Mouse (Mus musculus) heart, adult 11 months (tissue): ENCODE data around the gene Cdh24.

ENCODE experiments used
- DNase-seq: peaks from one replicate; pipeline ENCODE4 v3.0.0; 2022

Gene Cdh24

DNA sequence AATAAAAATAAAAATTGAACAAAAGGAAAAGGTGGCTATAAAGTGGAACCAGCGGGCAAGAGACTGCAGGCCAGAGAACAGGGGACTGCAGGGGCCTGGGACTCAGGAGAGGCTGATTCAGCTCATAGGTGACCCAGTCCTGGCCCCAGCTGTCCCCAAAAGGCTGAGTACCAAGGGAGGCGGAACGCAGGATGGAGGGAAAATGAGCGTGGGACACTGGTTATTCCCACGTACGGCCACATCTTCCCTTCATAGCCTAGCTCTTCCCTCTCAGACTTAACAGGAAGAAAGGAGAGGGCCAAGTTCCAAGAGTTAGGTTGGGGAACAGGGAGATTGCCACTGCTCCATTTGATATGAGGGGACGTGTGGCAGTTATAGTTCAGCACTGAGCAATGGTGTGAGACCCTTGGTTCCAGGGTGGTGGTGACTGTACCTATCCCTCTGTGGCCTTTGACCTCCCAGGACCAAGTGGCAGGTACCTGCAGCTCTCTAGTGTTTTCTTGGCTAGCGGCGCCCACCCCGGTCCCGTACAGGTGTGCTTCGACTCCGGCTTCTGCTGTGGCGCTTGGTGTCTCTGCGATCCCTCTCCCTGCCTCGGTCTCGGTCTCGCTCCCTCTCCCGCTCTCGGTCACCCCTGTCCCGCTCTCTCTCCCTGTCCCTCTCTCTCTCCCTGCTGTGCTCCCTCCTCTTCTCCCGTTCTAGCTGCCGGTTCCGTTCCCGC is 1.2 kb upstream of the Cdh24 start:
- DNase-seq: peak; percentile 92

DNA sequence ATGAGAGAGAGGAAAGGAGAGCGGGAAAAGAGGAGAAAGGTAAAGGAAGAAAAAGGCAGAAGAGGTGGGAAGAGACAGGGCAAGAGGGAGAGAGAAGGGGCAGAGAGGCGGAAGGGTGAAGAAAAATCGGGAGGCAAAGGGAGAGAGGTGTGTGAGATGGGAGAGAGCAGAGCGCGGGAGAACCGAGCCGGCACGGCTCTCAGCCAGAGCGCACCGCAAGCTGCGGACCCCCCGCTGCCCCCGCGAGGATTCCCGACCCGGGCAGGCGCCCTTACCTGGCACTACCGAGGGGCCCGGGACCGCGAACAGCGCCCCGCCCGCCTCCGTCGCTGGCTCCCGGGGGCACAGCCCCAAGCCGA is 239 bp downstream of the Cdh24 start, which contains the start of gene Gm17606:
Gene Gm17606, plus strand, starts transcription at position 7 of the 359 bp plus-strand sequence.
- peak; percentile 83 for DNase-seq

DNA sequence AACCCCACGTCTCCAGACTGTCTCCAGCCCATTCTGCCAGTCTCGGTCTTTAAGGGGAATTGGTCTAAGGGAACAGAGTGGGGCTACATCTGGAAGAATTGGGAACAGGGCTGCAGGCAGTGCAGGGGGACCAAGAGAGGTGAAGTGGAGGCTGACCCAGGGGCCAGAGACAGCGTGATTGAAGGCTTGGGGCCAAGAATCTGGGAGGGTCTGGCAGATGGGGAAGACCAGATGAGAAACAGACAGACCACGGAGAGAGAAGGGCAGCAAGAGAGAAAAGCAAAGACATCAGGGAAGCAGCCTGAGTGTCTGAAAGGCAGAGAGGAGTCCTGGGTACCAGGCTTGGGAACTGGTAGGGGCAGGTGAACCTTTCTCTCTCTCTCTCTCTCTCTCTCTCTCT is 1.0 kb downstream of the Cdh24 start:
- no peak for DNase-seq

DNA sequence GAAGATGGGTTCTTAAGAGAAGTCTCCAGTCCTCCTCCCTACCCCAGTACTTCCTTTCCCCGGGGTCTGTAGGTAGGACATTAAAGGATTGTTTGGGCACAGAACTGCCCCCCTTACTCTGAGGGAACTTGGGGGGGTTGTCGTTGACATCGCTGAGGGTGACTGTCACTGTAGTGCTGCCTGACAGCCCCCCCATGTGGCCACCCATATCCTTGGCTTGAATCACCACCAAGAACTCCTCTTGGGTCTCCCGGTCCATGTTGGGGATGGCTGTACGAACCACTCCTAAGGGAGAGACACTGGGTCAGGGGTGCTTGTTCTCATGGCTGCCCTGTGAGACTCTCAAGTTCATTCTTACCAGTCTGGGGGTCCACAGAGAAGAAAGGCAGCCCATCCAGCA is 3.0 kb downstream of the Cdh24 start:
- no peak for DNase-seq

DNA sequence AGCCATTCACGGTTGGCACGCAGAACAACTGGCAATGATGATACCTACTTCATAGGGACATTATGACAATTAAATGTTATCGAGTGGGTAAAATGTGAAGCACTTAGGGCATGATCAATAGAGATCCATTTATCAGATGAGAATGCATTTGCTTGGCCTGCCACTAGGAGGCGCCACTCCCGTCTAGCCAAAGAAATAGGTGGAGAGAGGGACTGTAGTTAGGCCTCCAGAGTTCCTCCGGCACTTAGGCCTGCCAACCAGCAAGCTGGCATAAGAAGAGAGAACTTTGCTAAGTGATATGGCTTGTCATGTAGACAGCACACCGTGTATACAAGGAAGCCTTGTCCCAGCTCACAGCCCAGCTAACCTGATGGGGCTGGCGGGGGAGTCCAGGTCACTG is 4.2 kb downstream of the Cdh24 start:
- no peak for DNase-seq

DNA sequence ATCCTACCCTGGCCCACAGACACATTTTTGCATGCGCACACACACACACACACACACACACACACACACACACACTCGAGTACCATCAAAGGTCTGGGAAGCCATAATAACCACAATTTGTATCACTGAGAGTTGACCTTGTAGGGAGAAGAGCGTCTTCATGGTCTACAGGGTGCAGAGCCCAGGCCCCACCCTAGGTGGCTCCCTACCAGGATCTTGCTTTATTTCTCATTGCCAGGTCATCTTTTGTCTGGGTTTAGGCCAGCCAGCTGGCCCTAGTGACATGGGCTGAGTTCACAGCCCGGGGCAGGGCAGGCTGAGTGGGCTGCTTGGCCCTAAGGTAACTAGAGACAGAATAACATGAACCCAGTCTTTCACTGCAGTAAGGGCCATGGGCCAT is 7.0 kb downstream of the Cdh24 start:
- no peak for DNase-seq

DNA sequence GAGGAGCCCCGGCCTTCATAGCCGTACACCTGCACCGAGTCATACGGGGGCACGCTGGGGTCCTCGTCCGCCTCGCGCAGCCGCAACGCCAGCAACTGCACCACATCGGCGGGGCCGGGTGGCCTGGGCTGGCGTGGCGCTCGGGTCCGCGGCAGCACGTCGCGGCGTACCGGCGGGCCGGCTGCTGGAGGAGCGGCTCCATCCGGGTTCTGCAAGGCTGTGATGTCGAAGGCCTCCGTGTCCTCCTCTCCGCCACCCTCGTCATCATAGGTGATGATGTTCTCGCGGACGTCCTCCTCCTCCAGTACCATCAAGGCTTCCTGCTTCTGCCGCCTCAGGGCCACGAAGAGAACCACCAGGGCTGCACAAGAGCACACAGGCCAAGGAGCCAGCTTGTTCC is 8.9 kb downstream of the Cdh24 start:
- DNase-seq: no peak

DNA sequence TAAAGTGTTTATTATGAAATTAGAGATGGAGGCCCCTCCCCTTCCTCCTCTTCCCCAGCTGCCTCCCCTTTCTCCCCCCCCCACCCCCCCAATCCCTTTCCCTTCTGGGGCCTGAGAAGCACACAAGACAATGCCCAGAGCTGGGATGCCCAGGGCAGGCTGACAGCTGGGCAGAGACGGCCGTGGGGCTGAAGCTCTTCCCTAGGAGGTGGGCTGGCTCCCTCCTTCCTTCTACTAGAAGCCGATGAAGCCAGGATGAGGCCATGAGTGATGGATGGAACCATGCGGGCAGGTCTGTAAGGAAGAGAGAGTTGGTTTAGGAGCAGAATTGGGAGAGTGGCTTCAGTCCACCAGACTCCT is 9.9 kb downstream of the Cdh24 start:
- no peak for DNase-seq

DNA sequence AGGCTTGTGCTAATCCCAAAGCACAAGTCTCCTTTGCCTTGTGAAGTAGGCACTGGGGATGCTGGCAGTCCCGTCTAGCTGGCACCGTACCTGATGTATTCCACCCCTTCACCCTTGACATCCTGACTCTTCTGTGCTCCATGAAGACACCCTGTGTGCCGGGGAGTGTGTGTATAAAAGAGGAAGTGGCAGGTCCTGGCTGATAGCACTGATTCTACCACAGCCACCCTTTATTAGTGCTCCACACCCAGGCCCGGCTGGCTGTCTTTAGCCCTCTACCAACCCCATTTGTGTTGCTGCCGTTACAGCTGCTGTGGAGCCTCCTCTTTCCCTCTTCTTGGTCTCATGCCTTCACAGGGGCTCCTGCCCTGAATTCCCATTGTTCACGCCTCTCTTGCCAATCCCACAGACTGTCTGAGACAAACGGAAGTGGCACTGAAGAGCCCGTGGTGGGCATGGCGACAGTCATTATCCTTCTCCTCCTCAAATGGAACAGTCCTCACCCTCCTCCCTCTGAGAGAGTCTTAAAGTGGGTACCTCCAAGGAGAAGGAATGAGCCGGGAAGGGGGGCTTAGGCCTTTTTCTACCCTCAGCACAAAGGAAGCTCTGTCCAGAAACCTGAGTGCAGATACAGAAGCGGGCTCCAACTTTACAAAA is 10.5 kb downstream of the Cdh24 start:
- no peak for DNase-seq

DNA sequence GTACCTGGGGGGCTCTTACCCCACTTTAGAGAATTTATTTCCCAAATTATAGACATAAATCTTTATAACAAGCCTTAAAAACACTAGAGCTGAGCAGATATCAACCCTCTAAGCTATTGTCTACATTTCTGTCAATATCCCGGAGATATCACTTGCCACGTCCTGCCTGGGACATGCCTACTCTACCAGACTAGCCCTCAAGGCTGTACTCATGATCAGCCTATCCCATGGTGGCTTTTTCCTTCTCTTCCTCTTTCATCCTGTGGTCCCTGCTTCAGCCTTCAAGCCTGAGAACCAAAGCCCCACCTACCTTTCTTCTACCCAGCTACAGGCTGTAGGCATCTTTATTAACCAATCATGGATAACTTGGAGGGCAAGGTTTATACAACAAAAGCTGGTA is 11.4 kb downstream of the Cdh24 start:
- no peak for DNase-seq

DNA sequence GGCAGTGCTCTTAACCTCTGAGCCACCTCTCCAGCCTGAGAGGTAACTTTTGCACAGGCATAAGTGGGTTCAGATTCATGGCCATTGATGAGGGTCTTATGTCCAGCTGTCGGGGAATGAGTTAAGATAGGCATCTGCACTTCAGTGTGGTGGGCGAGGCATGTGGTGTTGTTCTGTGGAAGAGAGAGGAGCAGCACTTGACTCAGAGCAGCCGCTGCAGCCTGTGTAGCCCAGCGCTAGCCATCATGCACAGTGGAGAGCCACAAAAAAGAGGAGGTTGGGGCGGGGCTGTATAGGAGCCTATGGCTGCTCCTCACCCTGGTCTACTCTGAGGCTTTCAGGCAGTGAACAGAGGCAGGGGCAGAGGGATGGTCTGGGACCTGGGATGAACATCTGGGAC is 13.1 kb downstream of the Cdh24 start:
- DNase-seq: no peak

DNA sequence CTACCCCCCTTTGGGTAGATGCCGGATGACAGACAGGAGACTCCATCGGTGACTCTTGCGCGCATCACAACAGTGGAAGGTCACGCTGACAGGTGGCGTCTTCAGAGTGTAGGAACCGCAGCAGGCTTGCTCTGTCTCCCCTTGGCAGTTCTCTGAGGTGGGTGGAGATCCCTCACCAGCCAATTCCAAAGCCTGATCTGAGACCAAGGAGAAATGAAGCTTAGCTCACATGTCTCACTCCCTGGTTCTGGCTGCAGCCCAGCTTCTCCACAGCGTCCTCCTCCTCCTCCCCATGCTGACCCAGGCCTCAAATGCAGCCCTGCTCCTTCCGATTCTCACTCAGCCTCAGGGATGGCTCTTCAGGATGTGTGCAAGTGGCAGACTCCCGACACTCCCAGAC is 16.2 kb downstream of the Cdh24 start:
- no peak for DNase-seq

DNA sequence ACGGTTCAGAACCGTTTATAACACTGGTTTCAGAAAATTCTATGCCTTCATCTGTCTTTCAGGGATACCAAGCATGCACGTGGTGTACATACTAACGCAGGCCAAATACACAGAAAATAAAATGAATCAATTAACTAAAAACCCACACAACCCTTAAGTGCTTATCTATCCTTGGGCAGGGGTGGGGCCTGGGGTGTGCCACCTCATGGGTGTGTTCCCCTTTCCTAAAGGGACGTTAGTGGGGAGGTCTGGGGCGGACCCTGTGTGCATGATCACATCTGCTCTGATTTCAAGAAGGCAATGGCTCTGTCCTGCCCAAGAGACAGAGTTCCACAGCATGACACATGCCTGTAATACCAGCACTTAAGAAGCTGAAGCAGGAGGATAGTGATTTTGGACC is 17.8 kb downstream of the Cdh24 start:
- DNase-seq: no peak

DNA sequence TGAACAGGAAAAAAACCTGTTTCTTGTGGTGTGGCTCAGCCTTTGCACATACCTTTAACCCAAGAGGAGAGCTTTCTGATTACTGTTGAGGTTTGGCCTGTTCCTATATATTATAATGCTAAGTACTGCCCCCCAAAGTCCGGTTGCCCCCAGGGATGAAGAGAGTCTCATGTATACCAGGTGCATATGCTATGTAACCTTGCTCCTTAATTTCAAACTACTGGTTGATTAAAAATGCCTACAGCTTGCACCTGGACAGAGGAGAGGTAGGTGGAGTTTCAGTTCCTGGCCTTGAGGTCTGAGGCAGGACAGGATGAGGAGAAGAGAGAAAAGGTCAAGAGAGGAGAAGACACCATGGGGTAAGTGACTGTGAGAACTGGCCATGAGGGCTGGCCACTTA is 20.0 kb downstream of the Cdh24 start, which contains the start of gene Psmb11:
Gene Psmb11, plus strand, starts transcription at position 301 of the 400 bp plus-strand sequence.
- DNase-seq: no peak

DNA sequence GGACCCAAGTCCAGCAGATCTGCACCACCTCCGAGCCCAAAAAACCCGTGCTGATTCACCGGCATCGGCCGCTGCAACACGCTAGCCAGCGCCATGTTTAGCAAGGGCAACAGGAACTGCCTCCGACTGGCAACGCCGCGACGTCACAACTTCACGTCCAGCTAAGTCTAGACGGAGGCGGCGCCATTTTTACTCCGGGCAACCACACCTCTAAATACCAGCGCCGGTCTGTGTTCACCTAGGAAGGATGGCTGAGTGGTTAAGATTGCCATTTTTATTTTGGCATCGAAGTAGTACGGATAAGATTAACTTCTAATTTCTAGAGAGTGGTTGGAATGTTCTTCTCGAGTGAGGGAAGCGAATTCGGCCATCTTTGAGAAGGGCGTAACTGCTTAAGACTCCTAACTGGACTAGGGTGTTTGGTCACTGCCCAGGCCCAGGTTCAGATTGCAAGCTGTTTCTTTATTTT is 23.2 kb downstream of the Cdh24 start, which contains the start of gene Psmb5:
Gene Psmb5, minus strand, starts transcription at position 126 of the 469 bp plus-strand sequence.
- peak; percentile 99 for DNase-seq

DNA sequence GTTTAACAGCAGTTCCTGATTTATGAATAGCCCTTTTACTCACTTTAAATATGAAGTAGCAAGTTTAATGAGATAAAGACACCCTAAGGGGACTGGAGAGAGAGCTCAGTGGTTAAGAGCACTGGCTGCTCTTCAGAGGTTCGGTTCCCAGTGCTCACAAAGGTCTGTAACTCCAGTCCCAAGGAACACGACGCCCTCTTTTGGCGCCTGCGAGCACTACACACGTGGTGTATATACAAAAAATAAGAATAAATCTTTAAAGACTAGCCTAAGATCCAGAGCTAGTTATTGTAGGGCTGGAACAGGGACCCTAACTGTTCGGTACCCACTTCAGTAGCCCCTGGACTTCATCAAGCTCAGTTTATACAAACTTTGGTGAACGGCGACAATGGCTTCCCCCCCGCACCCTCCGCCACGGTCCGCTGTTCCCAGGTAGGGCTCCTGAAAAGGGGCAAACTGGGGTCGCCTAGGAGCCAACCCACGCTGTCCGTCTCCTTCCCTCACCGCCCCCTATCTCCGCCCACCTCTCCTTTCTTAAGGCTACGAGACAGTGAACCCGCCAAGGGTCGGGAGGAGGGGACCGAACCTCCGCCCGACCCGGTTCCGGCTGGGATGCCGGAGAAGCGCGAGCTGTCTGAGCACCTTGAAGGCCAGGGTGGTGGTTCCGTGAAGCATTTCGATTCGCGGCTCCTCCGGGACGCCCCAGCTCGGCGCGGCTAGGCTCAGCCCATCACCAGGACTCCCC is 23.8 kb downstream of the Cdh24 start:
- no peak for DNase-seq

DNA sequence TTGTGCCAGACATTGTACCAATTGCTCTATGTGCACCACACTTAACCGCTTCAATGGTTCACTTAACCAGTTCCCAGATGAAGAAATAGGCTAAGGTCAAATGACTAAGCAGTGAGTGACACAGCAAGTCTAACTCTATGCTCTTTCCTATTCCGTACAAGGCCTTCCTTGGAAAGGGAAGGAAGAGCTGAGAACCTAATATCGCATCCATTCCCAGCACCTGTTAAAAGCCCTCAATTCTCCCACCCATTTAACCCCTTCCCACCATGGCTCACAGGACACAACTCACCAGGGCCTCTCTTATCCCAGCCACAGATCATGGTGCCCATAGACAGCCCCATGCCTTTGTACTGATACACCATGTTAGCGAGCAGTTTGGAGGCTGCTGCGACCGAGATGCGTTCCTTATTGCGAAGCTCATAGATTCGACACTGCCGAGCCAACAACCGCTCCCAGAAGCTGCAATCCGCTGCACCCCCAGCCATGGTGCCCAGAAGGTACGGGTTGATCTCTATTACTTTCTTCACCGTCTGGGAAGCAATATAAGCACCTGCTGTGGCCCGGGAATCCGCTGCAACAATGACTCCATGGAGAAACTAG is 24.8 kb downstream of the Cdh24 start:
- DNase-seq: peak; percentile 91

DNA sequence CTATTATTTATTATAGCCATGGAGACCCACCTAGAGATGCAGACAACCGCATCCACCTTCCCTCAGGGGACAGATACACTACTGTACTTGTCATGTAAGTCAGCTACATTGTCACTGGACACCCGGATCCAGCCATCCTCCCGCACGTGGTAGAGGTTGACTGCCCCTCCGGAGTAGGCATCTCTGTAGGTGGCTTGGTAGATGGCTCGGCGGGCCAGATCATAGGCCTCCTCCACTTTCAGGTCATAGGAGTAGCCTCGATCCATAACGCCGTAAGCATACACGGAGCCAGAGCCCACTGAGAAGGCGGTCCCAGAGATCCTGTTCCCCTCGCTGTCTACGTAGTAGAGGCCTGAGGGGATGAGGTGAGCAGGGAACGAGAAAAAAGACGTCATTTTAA is 27.0 kb downstream of the Cdh24 start:
- peak; percentile 90 for DNase-seq

DNA sequence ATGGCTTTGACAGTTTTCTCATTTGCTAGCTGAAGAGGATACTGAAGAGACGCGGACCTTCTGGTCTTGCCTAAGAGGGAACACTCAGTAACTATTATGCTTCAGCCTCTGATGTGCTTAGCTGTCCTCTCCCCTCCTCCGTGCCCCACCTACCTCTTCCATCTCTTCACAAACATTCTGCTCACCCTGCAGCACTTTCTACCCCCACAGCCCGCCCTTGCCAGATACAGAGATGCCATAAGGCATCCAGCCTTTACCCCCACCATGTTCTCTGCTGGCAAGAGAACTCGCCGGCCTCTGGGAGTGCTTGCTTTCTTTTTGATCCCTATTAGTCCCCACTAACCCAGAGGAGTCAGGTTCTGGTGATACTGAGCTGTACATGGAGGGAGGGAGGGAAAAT is 30.5 kb downstream of the Cdh24 start:
- DNase-seq: no peak

DNA sequence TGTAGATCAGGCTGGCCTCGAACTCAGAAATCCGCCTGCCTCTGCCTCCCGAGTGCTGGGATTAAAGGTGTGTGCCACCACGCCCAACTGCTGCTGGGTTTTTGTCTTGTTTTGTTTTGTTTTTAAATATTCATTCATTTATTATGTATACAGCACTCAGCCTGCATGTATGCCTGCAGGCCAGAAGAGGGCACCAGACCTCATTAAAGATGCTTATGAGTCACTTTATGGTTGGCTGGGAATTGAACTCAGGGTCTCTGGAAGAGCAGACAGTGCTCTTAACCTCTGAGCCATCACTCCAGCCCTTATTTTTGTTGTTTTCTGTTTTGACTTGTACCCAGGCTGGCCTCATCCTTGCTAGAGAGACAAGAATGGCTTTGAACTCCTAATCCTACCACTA is 31.2 kb downstream of the Cdh24 start:
- DNase-seq: no peak

DNA sequence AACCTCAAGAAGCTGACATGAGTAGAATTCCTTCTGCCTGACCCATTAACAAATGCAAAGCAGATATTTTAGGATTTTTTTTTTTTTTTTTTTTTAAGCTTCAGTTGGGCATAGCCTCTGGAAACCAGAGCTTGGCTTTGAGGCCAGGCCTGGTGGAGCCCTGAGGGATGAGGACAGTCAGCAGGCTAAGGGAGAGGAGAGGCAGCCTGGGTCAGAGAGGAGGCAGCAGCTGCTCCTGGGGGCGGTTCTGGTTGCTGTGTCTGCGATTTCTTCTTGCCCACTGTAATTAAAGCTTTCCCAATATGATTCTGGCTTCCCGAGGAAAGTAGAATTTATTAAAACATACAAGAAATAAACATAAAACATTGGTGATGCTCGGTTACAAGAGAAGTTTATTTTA is 31.9 kb downstream of the Cdh24 start:
- DNase-seq: no peak

DNA sequence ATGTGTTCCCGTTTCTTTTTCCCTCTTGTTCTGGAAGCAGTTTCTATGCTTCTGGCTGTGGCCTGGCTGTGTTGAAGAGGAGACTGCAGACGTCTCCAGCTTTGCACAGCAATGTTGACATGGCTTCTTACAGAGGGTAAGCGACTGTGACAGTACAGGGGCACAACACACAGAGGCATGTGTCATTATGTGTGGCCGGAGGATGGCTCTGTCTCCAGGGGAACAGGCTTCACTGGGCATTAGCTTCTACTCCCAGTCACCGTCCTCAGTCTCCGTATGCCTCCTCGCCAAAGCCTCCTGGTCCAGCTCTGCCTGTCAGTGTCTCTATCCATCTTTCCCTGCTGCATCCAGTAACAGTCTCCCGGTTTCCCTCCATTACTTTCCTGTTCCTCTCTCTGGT is 33.9 kb downstream of the Cdh24 start:
- DNase-seq: no peak

DNA sequence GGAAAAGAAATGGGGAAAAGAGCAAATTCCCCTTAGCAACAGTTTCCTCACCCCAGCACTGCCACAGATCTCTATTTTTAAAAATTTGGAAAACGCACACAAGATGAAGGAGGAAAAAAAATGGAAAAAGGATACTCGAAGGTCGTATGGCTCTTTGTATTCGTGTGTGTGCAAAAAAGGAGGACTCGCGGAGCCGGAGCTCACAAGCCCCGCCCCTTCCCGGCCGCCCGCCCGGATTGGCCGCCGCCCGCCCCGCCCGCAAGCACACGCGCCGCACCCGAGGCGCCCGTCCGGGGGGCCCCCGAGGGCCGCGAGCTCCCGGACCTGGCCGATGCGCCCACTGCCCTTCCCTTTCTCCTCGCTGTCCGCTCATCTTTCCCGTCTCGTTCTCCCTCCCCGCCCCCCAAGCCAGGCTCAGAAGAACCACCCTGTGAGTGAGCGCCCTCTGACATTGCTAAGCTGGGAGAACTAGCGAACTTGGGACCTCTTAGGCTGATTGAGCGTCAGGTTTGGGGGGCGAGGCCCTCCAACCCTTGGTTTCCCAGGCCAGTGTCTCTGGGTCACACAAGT is 35.3 kb downstream of the Cdh24 start, which contains the start of gene 4931414P19Rik:
Gene 4931414P19Rik, minus strand, starts transcription at position 242 of the 570 bp plus-strand sequence.
- peak; percentile 98 for DNase-seq
